ENCODE assay signal across 13 mouse cellular contexts in the genomic region with DNA sequence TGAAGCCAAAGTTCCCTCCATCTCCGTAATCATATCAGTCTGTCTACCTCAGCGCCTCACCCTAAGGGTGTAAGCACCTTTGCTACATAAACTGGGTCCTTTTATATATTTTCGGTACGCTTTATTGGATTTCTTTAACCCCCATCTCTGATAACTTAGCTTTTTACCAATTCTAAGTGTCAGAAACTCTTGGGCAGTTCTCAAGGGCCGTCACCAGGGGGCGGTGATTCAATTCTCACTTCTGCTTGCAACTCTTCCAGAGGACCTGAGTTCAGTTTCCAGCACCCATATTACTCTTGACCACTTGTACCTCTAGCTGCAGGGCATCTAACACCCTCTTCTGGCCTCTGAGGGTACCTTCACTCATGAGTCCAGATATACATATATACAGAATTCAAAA.
DNase-seq lines count a peak whose midpoint lies in the region; ATAC-seq and TF ChIP-seq lines count a peak whose summit lies in the region.
"Had no signal": no experiment of that assay in that cellular context is flagged by ENCODE, and none has a peak within 500 bp of the region (broad histone marks: within the 10 kb centered on the region; RNA-seq: fewer than 3 reads in every experiment).

No protein-coding gene starts in this region.

- H3K4me3 ChIP-seq in kidney, postnatal 0 days (replicated peaks; ENCODE audit: low read depth, low read length): no peak overlapping the region
- H3K4me3 ChIP-seq: heart, embryonic 13.5 days; hindbrain, embryonic 15.5 days; lung, embryonic 15.5 days; midbrain, embryonic 15.5 days; neural tube, embryonic 13.5 days had no signal

- H3K4me2 ChIP-seq in kidney, postnatal 0 days (ENCODE audit: low read length): no peak overlapping the region
- H3K4me2 ChIP-seq: heart, embryonic 13.5 days; hindbrain, embryonic 15.5 days; lung, embryonic 15.5 days; midbrain, embryonic 15.5 days; neural tube, embryonic 13.5 days had no signal

- H3K9me3 ChIP-seq in kidney, postnatal 0 days (replicated peaks; ENCODE audit: low read length): no peaks in the 10 kb centered on the region
- H3K9me3 ChIP-seq: heart, embryonic 13.5 days; hindbrain, embryonic 15.5 days; lung, embryonic 15.5 days; midbrain, embryonic 15.5 days; neural tube, embryonic 13.5 days had no signal

- H3K27me3 ChIP-seq in kidney, postnatal 0 days (ENCODE audit: insufficient read depth, low read length): no peaks in the 10 kb centered on the region
- H3K27me3 ChIP-seq: heart, embryonic 13.5 days; hindbrain, embryonic 15.5 days; lung, embryonic 15.5 days; midbrain, embryonic 15.5 days; neural tube, embryonic 13.5 days had no signal

- DNase-seq in adrenal gland, postnatal 36 days: peak; percentile 4 to 29
- no peak for DNase-seq in adrenal gland, postnatal 4 days (ENCODE audit: low spot score in 2 of 2)
- DNase-seq in kidney, postnatal 0 days (ENCODE audit: low spot score): no peak
- DNase-seq in kidney, adult 8-10 months: no peak
- DNase-seq in 3T3-L1 (ENCODE audit: low read depth, low spot score) (peak; percentile 7), R1 (ENCODE audit: low read depth, low spot score) (peak; percentile 31)
- DNase-seq in ovary, adult 18-20 months (ENCODE audit: low spot score): no peak
- DNase-seq in layer of hippocampus, adult 9-10 months (ENCODE audit: low spot score): no peak

- TF ChIP-seq CTCF in kidney, postnatal 0 days (IDR thresholded peaks at IDR 0.05; ENCODE audit: low read depth): 0 out of 2 replicates have a peak, but pooled peaks have one; percentile 33

- H3K9ac ChIP-seq in kidney, postnatal 0 days (ENCODE audit: low read depth, low read length): no peak overlapping the region
- H3K9ac ChIP-seq: heart, embryonic 13.5 days; hindbrain, embryonic 15.5 days; lung, embryonic 15.5 days; midbrain, embryonic 15.5 days; neural tube, embryonic 13.5 days had no signal

- H3K4me1 ChIP-seq in kidney, postnatal 0 days (replicated peaks; ENCODE audit: insufficient read depth, low read length): no peaks in the 10 kb centered on the region
- H3K4me1 ChIP-seq: heart, embryonic 13.5 days; hindbrain, embryonic 15.5 days; lung, embryonic 15.5 days; midbrain, embryonic 15.5 days; neural tube, embryonic 13.5 days had no signal

- H3K27ac ChIP-seq in kidney, postnatal 0 days: no peak overlapping the region
- H3K27ac ChIP-seq: heart, embryonic 13.5 days; hindbrain, embryonic 15.5 days; lung, embryonic 15.5 days; midbrain, embryonic 15.5 days; neural tube, embryonic 13.5 days had no signal

- WGBS in kidney, postnatal 0 days: 76% methylated on average over 6 of the region's 6 CpGs

- ATAC-seq in kidney, postnatal 0 days (replicated peaks; ENCODE audit: low FRiP score, low read depth): no peak
- ATAC-seq: midbrain, embryonic 15.5 days had no signal

- no peaks in the 10 kb centered on the region for H3K36me3 ChIP-seq in kidney, postnatal 0 days (ENCODE audit: insufficient read depth, low read length)
- H3K36me3 ChIP-seq: heart, embryonic 13.5 days; hindbrain, embryonic 15.5 days; lung, embryonic 15.5 days; midbrain, embryonic 15.5 days; neural tube, embryonic 13.5 days had no signal

Comparison
In these comparisons a context has a peak if more than half of its experiments do, and no peak if none do; other contexts are left out.
1. DNase-seq: peak in adrenal gland, postnatal 36 days (2 of 2), 3T3-L1 (single experiment) and R1 (single experiment); none in adrenal gland, postnatal 4 days (0 of 2), kidney, postnatal 0 days (single experiment), kidney, adult 8-10 months (0 of 2), ovary, adult 18-20 months (single experiment) and layer of hippocampus, adult 9-10 months (single experiment).